Mouse (Mus musculus) liver, adult (tissue): ENCODE measurements around the gene Taco1.

ENCODE experiments used
- GATA4 ChIP-seq: IDR thresholded peaks from 2 replicates; pipeline ENCODE4 v1.6.1; 2014; ENCODE audit warnings: mild to moderate bottlenecking, low read length; ENCODE audit not compliant: insufficient replicate concordance

The Taco1 gene

DNA sequence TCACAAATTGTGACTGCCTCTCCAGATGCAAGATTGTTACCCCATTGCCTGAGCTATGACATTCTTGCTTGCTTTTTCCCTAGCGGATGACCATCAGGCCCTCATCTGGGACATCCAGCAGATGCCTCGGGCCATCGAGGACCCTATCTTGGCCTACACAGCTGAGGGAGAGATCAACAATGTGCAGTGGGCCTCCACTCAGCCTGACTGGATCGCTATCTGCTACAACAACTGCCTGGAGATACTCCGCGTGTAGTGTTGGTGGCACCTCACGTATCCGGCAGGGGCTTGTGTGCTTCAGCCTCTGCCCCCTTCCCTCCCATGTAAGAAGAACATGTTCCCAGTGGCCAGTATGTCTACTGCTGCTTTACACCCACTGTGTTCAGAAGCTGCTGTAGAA lies 11.3 kb upstream of the Taco1 start:
- TF ChIP-seq GATA4 = no peak

DNA sequence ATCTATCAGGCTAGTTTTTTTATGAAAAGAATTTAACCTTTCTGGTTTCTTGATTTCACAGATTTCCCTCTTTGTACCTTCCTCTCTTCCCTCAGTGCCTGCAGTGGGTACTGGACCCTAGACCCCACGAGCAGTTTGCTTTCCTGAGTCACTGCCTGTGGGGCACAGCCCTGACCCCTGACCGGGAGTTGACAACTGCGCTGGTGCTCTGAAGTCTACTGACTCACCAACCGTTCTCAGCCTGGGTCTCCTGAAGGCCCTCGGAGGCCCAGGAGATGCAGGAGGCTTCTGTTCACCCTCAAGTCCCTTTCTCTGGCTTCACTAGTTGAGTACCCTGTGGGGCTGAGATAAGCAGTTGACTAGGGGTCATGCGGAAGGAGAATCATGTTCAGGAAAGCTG lies 10.5 kb upstream of the Taco1 start:
- TF ChIP-seq GATA4 = no peak

DNA sequence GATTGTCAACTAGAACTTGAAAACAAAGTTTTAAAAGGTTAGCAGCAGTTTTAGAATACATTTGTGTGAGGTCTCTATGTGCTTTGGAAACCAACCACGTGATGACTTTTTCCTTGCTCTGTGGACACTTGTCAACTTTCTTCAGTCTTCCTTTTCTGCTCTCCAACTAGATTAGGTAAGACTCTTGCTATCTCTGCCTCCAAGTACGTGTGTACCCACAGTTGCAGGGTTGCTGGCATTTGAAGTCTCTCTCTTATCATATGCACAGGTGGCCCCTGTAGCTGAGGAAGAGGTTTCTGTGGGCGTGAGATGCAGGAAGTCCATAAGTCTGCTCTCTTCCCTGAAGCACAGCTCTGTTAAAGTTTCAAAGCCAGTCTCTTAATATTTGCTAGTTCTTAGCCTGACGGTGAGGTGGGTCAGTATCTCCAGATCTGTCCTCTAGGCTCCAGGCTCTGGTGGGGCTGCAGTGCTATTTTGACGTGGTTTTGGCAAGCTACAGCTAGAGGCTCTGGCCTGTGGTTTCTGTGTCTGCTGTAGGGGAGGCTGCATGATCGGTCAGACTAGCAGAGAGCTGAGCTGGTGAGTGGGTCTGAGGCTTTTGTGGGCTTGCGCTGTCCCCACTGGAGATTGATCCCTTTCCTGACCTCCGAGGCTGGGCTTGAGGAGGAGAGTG lies 8.9 kb upstream of the Taco1 start:
- no peak for TF ChIP-seq GATA4

DNA sequence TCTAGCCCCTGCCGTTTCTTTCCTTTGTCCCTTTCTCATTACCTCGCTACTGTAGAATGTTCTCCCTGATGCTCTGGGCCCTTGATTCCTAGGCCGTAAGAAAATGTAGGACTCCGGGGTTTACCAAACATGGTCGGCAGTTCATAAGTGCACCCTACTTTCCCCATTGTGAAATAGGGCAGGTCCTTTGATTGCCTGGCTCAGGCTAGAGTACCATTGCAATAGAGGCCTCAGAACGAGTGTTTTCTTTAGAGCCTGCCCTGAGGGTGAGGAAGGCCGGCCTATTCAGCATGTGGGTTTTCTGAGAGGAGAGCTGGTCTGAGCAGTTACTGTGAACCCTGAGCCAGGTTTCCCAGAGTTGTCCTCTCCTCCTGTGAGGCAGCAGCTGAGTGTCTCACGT lies 7.8 kb upstream of the Taco1 start:
- TF ChIP-seq GATA4 = no peak

DNA sequence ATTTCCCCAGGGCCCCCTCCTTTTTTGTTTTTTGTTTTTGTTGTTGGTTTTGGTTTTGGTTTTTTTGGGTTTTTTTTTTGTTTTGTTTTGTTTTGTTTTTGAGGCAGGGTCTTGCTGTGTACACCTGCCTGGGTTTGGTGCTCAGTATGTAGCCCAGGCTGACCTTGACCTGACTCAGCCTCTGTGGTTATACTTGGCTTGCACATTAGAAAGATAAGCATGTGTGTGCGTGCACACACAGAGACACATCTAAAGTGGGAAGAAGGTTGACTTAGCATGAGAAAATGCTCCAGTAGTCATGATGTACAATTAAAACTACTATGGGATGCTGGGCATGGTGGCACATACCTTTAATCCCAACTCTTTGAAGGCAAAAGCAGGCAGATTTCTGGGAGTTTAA lies 5.3 kb upstream of the Taco1 start:
- no peak for TF ChIP-seq GATA4

DNA sequence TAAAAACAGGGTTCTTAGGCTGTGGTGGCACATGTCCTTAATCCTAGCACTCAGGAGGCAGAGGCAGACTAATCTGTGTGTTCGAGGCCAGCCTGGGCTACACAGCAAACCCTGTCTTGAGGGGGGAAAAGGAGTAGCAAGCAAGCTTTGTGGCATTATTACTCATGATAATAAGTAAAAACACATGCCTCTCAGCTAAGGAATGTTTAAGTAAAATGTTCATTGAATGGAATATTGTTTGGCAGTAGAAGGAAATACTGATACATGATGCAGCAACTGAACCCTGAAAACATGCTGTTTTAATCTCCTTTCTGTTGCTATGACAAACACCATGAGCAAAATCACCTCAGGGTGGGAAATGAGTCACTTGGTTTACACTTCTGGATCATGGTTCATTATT lies 4.5 kb upstream of the Taco1 start:
- no peak for TF ChIP-seq GATA4

DNA sequence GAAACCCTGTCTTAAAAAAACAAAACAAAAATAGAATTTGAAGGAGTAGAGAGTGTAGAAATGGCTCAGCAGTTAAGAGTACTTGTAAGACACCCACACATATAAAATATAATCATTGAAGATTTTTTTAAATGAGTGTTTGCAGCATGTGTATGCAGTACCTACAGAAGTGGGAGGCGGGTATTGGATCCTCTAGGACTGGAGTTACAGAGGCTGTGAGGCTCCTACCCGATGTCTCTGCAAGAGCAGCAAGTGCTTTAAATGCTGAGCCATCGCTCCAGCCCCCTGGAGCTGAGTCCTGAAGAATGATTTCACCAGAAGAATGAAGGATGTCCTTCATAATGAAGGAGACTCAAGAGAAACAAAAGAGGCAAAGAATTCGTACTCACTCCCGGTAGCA lies 2.1 kb upstream of the Taco1 start:
- TF ChIP-seq GATA4 = no peak

DNA sequence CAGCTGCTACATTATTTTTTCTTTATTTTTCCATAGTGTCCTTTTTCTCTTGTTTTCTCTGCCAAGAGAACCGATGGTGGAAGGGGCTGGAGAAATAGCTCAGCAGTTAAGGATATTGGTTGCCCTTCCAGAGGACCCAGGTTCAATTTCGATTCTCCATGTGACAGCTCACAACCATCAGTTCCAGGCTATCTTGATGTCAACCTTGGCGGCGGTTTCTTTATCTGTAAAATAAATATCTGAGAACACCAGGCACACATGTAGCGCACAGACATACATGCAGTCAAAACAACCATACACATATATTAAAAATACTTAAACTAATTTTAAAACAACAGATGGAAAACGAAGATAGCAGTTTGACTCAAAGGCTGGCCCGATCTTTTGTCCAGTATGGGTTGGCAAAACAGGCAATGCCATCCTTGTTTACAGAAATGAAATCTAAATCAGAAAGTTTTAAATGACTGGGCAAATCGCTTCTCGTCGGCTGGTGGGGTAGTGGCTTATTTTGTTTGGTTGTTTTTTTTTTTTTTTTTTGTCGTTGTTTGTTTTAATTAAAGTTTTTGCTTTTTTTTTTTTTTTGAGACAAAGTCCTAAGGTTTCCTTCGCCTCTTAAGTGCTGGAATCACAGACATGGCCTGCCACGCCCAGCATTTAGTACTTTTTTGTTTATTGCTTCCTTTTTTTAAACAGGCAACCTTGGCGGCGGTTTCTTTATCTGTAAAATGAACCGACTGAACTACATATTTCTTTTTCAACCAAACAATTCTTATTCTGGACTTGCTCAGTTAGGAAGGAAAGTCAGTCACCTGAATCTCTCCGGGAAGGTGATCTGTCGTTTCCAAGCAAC lies 563 bp upstream of the Taco1 start:
- no peak for TF ChIP-seq GATA4

DNA sequence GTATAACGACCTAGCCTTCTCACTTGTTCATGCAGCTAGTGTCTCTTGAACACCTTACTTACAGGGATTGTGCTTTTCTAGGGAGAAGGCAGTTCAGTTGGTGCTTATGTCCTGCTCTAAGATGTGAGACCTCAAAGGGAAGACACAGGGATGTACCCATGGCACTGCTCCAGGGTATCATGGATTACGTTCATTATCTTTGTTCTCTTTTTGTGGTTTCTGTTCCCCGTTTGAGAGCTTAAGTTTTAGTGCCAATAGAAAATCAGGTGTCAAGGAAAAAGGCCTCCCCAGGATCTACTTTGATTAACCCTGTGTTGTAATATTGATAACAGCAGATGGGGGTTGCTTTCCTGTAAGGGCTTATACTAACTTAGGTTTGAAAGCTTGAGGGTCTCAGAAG lies 7.9 kb downstream of the Taco1 start:
- TF ChIP-seq GATA4 = no peak

DNA sequence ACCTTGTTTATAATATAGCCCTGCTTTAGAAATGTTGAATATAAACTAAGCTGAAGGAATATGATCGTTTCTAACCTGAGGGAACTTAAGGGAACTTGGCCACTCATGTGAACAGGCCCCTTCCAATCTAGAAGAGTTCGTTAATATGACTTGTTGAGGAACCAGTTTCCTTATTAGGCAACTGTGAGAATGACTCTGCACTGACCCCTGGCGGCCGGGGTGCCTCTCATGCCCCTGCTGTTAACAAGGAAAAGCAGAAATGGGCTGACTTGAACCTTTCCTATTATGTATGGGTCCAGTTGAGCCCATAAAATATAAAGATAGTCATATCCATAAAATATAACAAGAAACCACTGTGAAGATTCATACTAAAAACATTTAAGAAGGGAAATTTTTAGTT lies 10.5 kb downstream of the Taco1 start:
- no peak for TF ChIP-seq GATA4

DNA sequence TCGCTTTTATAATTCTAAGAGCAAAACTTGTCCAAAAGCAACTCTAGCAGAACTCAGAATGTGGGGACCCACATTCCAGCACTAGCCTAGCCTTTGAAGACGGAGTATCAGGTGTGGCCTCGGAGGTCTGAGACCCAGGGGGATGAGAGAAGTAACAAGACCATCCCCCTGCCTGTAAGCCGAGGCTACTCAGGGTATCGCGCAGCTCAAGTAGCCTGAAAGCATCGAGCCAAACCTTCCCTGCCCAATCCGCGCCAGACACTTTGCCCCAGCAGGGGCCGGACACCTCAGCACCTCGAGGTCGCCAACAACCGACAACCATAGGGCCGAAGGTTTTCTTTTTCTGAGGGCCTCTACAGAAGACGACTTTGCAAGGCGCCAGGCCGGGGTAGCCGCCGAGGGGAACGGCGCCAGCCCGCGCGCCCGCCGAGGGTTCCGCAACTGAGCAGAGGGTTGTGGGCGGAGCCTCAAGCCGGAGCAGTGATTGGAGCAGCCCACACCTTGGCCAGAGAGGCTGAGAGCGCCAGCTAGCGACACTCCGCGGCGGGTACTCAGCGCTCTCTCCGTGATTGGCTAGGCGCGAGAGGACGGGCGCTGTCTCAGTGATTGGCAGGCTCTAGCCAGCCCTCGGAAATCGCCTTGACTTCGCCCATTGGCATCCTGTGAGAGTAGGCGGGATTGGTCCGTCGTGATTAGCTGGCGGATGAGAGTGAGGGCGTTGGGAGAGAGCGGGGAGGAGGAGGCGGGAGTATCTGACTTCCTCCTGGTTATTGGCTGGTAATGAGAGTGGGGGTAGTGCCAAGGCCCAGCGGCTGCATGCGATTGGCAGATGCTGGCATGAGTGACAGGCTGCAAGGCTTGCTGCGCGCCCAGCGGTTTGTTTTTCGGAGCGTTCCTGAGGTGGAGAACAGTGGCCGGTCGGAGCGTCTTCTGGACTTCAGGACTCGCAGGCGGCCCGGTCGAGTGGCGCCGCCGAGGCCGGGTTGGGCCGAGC lies 18.1 kb downstream of the Taco1 start, which contains the start of gene Map3k3:
Gene Map3k3, plus strand, starts transcription at position 906 of the 994 bp plus-strand sequence.
- no peak for TF ChIP-seq GATA4

DNA sequence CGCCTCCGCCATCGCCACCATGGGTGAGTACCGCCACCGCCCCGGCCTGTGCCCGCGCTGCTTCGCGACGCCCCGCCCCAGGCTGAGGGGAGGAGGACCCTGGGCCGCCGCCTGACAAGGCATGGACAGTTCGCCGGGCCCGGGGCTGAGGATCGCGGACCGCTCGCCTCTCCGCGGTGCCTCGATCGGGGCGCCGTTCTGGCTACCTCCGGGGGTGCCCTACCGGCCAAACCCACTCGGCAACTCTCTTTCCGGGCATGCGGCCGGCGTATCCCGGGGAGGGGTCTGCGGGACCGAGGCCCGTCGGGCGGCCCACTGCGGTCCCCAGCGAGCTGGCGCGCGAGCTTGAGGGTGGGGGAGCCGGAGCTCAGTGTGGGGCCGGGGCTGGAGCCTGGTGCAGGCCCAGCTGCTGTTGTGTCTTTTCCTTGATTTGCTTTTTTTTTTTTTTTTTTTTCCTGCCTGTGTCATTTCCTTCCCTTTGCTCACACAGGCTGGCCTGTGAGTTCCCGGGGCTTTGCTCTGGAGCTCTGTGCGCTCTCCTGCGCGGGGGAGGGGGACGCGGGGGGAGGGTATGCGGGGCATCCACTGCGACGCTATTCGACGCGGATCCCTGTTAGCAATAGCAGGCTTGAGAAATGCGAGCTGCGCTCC lies 19.2 kb downstream of the Taco1 start:
- no peak for TF ChIP-seq GATA4

DNA sequence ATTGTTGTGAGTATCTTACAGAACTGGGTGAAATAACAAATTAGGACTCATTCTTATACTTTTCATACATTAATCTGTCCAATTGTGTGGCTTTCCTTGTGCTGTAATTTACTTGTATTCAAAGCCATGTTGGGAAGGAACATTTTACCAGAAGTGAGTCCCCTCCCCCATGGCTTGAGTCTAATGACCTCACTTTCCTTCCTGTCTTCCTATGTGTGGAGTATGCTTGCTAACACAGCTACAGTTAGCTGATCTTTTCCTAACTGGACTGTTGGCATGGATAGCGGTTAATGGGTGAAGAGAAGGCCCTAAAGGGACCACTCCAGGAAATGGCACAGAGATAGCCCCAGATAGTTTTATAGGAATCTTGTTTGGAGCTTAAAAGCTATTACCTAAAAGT lies 32.4 kb downstream of the Taco1 start:
- TF ChIP-seq GATA4 = peak; percentile 60; the same call in 1 of the 2 replicates

DNA sequence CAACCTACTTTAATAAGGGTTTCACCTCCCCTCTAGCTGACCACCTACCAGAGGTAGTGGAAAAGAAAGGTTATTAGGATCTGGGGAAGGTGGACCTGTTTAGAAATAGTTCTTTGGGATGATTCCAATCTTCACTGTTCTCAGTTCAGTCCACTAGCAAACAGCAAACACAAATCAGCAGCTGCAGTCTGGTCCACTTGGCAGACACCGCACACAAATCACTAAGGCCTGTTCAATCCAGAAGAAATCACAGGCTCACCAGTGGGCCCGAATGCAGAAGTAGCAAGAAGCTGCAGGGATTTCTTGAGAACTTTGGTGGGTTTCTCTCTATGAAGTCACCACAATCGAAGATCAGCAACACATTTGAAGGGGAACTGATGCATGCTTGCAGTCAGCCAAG lies 37.0 kb downstream of the Taco1 start:
- TF ChIP-seq GATA4 = no peak

DNA sequence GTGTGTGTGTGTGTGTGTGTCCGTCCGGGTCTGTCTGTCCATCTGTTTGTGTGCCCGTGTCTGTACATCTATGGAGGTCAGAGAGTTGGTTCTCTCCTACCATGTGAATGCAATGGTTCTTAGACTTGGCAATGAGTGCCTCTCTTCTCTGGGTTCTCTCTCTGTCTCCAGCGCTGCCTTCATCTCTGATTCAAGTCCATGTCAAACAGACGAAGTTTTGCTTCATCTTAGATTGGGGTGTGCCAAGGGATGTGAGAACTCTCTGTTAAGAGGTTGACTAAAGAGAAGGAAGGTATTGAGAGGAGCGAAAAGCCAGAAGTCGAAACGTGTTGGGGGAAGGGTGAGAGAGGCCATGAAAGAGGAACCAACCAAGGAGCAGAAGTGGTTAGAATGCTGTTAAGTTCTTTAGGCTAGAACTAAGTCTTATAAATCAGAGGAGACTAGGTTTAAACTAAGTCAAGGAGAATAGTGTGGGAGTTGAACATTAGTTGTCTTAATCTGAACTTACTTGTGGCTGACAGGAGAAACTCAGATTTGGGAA lies 40.3 kb downstream of the Taco1 start:
- TF ChIP-seq GATA4 = no peak

DNA sequence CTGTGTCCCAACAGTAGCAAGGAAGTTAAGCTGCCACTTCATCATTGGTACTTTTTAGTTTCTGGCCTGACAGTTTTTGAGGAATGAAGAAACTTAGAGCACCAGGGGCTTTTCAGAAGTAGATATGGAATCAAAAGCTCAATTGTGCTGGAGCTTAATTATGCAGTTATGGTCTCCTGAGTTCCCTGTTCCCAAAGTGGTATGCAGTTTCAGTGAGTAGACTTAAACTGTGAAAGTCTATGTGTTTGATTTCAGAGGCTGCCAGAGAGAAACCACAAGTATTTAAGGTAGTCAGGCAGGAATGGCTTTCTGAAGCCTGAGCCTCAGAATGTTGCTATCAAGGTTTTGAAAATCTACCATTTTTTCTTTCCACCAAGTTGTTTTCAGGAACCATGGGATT lies 45.8 kb downstream of the Taco1 start:
- TF ChIP-seq GATA4 = no peak
